14 mouse cellular contexts compared by ENCODE assay signal in genomic region chr8:122134121-122134529, GRCm38 (mm10).
A peak's percentile ranks its signal among the peaks of the same experiment; 100 is the strongest.
DNase-seq lines count a peak whose midpoint lies in the region; ATAC-seq and TF ChIP-seq lines count a peak whose summit lies in the region.
"Had no signal": no experiment of that assay in that cellular context is flagged by ENCODE, and none has a peak within 500 bp of the region (broad histone marks: within the 10 kb centered on the region; RNA-seq: fewer than 3 reads in every experiment).

No protein-coding gene starts in this region.

- no peaks in the 10 kb centered on the region for H3K9me3 ChIP-seq in lung, postnatal 0 days (ENCODE audit: low read length)
- no peaks in the 10 kb centered on the region for H3K9me3 ChIP-seq in limb, embryonic 10.5 days (replicated peaks)

- no peak for ATAC-seq in lung, postnatal 0 days
- ATAC-seq: CD4-positive, CD25-positive, alpha-beta regulatory T cell, adult 4 months; intestine, postnatal 0 days; liver, postnatal 0 days had no signal

- peak overlapping the region; percentile 38; the same call in 1 of the 2 replicates for H3K27ac ChIP-seq in gastrocnemius, adult 2 months
- H3K27ac ChIP-seq in lung, postnatal 0 days (ENCODE audit: low read length) = no peak overlapping the region
- H3K27ac ChIP-seq in limb, embryonic 10.5 days = no peak overlapping the region

- 70% methylated on average over 3 of the region's 3 CpGs for WGBS in lung, postnatal 0 days
- 90% methylated on average over 3 of the region's 3 CpGs for WGBS in limb, embryonic 10.5 days

- TF ChIP-seq EP300 in lung, postnatal 0 days (IDR thresholded peaks at IDR 0.05) = no peak

- H3K4me2 ChIP-seq in lung, postnatal 0 days (replicated peaks; ENCODE audit: low read depth, low read length) = no peak overlapping the region

- H3K27me3 ChIP-seq in lung, postnatal 0 days (replicated peaks; ENCODE audit: insufficient read depth, low read length) = no peaks in the 10 kb centered on the region
- H3K27me3 ChIP-seq in limb, embryonic 10.5 days (ENCODE audit: low read depth, poor library complexity, severe bottlenecking) = 0 out of 2 replicates have a peak, but pooled peaks cover 7% of the 10 kb centered on the region

- H3K36me3 ChIP-seq in lung, postnatal 0 days (ENCODE audit: insufficient read depth, low read length) = no peaks in the 10 kb centered on the region
- no peaks in the 10 kb centered on the region for H3K36me3 ChIP-seq in limb, embryonic 10.5 days

- no peaks in the 10 kb centered on the region for H3K4me1 ChIP-seq in lung, postnatal 0 days (ENCODE audit: insufficient read depth, low read depth, low read length)
- 0 out of 2 replicates have a peak, but pooled peaks cover 4% of the 10 kb centered on the region for H3K4me1 ChIP-seq in limb, embryonic 10.5 days

- intact Hi-C loops in gastrocnemius, adult 2 months (cut with DNase I) = no loop called here

- H3K4me3 ChIP-seq in gastrocnemius, adult 2 months = no peak overlapping the region
- H3K4me3 ChIP-seq in lung, postnatal 0 days (ENCODE audit: low read depth, low read length) = no peak overlapping the region
- H3K4me3 ChIP-seq in limb, embryonic 10.5 days = no peak overlapping the region

- DNase-seq in gastrocnemius, adult 2 months = peak; percentile 77
- DNase-seq in gastrocnemius, postnatal 4 days (ENCODE audit: low spot score in 2 of 2) = no peak
- peak; percentile 14 for DNase-seq in lung, postnatal 36 days
- no peak for DNase-seq in lung, postnatal 0 days (ENCODE audit: low spot score)
- peak; percentile 81 for DNase-seq in adrenal gland, postnatal 10 days
- DNase-seq in testis, postnatal 10 days (ENCODE audit: low spot score) = peak; percentile 66
- DNase-seq in limb, embryonic 10.5 days (ENCODE audit: low spot score) = no peak
- DNase-seq in urinary bladder, postnatal 14 days (ENCODE audit: low spot score) = no peak
- DNase-seq: cerebellum, adult 11-12 months; liver, postnatal 0 days; right cerebral cortex, postnatal 25 days; thymus, postnatal 14 days had no signal

- no peak overlapping the region for H3K9ac ChIP-seq in lung, postnatal 0 days (replicated peaks; ENCODE audit: low read depth)
- H3K9ac ChIP-seq: liver, postnatal 0 days had no signal

- no peak for TF ChIP-seq CTCF in gastrocnemius, adult 2 months (IDR thresholded peaks at IDR 0.05)
- TF ChIP-seq CTCF in lung, postnatal 0 days (IDR thresholded peaks at IDR 0.05) = no peak

Comparison
In these comparisons a context has a peak if more than half of its experiments do, and no peak if none do; other contexts are left out.
1. DNase-seq: peak in gastrocnemius, adult 2 months (single experiment), lung, postnatal 36 days (single experiment), adrenal gland, postnatal 10 days (single experiment) and testis, postnatal 10 days (single experiment); none in gastrocnemius, postnatal 4 days (0 of 2), lung, postnatal 0 days (single experiment), limb, embryonic 10.5 days (single experiment) and urinary bladder, postnatal 14 days (single experiment).